Mouse (Mus musculus): Measurements from ENCODE around the gene 1700024B05Rik. TPM values are rescaled to one million over a fixed set of nuclear protein-coding genes. Genes with fewer than 3 reads are reported as not detected.
"Not testable (repeated sequence)": the region's sequence is repeated elsewhere in the genome, so short reads cannot be mapped to it uniquely, and the experiment has no call there.

The 1700024B05Rik gene
- total RNA-seq (2021), result not detected
- long read RNA-seq, result 0 reads

DNA sequence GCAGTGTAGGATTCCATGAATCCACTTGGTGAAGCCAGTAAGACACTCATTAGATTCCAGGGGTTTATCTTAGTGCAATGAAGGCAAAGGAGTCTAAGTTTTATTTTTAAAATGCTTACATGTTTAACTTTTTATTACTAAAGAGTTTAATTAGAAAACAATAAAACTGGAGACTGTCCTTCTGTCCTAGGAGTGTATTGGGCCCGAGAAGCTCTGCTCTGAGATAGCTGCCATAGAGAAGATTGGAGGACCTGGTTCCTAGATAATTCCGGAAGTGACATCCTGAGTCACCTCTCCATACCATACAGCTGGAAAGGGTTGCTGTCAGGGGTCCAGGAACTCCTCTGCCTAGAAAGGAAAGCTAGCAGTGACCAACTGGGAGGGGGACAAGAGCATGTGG, at the start of gene 1700024B05Rik:
Gene 1700024B05Rik, plus strand, starts transcription at position 301 of the 400 bp plus-strand sequence.
- not testable (repeated sequence) for DNase-seq (ENCODE audit: low spot score in 2 of 2)

DNA sequence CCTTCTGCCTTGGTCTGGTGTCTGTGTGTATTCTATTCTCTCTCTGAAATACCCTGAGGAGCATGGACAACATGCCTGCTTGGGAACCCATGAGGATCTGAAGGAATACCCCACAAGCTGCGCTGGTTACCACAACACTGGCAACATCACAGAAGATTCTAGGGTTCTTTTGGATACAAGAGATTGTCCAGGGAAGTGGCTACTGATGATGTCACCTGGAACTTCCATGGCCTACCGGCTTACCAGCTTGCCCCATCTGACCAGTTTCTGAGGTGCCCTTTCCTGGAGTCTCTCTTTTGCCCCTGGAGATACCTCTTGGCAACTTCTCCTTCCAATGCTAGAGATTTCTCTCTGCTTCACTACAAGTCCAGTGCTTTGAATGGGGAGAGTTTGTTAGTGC, 36.6 kb upstream of the 1700024B05Rik start, which contains the start of gene Gm7980:
Gene Gm7980, minus strand, starts transcription at position 101 of the 400 bp plus-strand sequence.
- not testable (repeated sequence) for DNase-seq (ENCODE audit: low spot score in 2 of 2)

DNA sequence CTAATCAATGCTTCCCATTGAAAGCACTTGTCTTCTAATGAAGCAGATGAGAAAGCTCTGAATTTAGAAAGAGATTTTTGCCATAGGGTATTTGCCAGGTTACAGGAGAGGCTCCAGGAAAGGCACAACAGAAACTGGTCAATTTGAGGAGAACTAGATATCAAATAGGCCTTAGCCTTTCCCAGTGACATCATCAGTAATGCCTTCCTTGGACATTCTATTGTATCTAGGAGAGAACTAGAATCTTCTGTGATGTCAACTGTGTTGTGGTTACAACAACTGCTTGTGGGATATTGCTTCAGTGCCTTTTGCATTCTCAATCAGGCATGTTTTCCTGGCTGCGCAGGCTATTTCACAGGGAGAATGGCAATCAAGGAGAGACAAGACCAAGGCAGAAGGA, 19.1 kb upstream of the 1700024B05Rik start, which contains the start of gene 1700049E17Rik1:
Gene 1700049E17Rik1, plus strand, starts transcription at position 301 of the 400 bp plus-strand sequence.
- not testable (repeated sequence) for DNase-seq (ENCODE audit: low spot score in 2 of 2)

DNA sequence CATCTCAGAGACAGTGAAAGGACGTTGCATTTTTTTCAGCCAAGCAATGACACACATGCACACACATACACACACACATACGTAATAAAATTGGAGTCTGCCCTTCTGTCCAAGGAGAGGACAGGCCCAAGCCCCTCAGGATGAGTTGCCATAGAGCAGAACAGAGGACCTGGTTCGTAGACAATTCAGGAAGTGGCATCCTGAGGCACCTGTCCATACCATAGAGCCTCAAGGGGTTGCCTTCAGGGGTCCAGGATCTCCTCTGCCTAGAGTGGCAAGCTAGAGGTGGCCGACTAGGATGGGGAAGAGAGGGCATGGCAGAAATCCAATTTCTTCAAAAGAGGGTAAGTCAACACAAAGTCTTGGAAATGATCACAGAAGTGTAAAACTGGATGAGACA, 20.3 kb downstream of the 1700024B05Rik start:
- not testable (repeated sequence) for DNase-seq (ENCODE audit: low spot score in 2 of 2)

DNA sequence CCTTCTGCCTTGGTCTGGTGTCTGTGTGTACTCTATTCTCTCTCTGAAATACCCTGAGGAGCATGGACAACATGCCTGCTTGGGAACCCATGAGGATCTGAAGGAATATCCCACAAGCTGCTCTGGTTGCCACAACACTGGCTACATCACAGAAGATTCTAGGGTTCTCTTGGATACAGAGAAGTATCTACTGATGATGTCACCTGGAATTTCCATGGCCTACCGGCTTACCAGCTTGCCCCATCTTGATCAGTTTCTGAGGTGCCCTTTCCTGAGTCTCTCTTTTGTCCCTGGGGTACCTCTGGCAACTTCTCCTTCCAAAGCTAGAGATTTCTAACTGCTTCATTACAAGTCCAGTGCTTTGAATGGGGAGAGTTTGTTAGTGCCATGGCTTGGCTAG, 24.0 kb downstream of the 1700024B05Rik start, which contains the start of gene Gm6401:
Gene Gm6401, minus strand, starts transcription at position 101 of the 400 bp plus-strand sequence.
- not testable (repeated sequence) for DNase-seq (ENCODE audit: low spot score in 2 of 2)

DNA sequence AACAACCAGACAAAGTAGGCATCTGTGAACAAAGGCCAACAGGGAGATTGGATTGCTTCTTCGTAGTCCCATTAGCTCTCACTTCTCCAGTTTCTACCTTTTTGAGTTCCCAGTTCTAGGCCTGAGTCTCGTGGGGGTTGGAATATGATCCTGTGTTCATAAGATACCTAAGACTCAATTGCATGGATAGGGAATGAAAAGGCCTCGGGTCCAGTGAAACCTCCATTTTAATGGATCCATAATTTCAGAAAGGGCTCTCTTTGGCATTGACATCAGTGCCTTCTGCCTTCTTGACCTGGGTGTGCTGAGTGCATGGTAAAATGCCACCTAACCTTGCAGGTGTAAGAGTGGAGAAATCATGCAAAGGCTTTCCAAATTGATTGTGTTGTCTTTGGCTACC, 24.8 kb downstream of the 1700024B05Rik start:
- DNase-seq (ENCODE audit: low spot score in 2 of 2), result not testable (repeated sequence)

DNA sequence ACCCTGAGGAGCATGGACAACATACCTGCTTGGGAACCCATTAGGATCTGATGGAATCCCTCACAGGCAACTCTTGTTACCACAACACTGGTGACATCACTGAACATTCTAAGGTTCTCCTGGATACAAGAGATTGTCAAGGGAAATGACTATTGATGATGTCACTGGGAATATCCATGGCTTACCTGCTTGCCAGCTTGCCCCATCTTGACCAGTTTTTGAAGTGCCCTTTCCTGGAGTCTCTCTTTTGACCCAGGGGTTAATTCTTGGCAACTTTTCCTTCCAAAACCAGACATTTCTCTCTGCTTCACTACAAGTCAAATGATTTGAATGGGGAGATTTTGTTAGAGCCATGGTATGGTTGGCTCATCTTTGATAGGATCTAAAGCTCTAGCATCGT, 39.4 kb downstream of the 1700024B05Rik start, which contains the start of gene Gm3543:
Gene Gm3543, minus strand, starts transcription at position 101 of the 400 bp plus-strand sequence.
- not testable (repeated sequence) for DNase-seq (ENCODE audit: low spot score in 2 of 2)

Other genes starting within 250 kb of the 1700024B05Rik start
- gene Gm8068, start 242.1 kb upstream of the 1700024B05Rik start, total RNA-seq (2021), result not detected
- gene Gm7929, start 193.4 kb upstream of the 1700024B05Rik start, total RNA-seq (2021), result not detected
- not detected for gene Gm47189, start 171.6 kb upstream of the 1700024B05Rik start, total RNA-seq (2021)
- gene Gm7980, start 36.7 kb upstream of the 1700024B05Rik start, total RNA-seq (2021), result not detected
- not detected for gene 1700049E17Rik1, start 19.0 kb upstream of the 1700024B05Rik start, total RNA-seq (2021)
- gene Gm6401, start 23.9 kb downstream of the 1700024B05Rik start, total RNA-seq (2021), result not detected
- under 1 TPM in 1 of 2 experiments, not detected in 1; 0.85 TPM for gene Gm3543, start 39.3 kb downstream of the 1700024B05Rik start, total RNA-seq (2021)
- not detected for gene Gm7951, start 173.4 kb downstream of the 1700024B05Rik start, total RNA-seq (2021)
- not detected for gene Gm17027, start 218.6 kb downstream of the 1700024B05Rik start, total RNA-seq (2021)
- 1 to 10 TPM; 2.5 to 3.3 TPM for gene Gm3573, start 246.8 kb downstream of the 1700024B05Rik start, total RNA-seq (2021)

Data from layer of hippocampus, postnatal 10 days (tissue).